Mouse (Mus musculus) urinary bladder, adult 18-20 months (tissue): ENCODE measurements around the gene Frmpd1.

Experiments used
- DNase-seq, 2 experiments: peaks; one replicate each; pipeline ENCODE4 v3.0.0; 2022; ENCODE audit warnings: low spot score in 2 of 2, mixed read lengths in 2 of 2

Frmpd1 gene

DNA sequence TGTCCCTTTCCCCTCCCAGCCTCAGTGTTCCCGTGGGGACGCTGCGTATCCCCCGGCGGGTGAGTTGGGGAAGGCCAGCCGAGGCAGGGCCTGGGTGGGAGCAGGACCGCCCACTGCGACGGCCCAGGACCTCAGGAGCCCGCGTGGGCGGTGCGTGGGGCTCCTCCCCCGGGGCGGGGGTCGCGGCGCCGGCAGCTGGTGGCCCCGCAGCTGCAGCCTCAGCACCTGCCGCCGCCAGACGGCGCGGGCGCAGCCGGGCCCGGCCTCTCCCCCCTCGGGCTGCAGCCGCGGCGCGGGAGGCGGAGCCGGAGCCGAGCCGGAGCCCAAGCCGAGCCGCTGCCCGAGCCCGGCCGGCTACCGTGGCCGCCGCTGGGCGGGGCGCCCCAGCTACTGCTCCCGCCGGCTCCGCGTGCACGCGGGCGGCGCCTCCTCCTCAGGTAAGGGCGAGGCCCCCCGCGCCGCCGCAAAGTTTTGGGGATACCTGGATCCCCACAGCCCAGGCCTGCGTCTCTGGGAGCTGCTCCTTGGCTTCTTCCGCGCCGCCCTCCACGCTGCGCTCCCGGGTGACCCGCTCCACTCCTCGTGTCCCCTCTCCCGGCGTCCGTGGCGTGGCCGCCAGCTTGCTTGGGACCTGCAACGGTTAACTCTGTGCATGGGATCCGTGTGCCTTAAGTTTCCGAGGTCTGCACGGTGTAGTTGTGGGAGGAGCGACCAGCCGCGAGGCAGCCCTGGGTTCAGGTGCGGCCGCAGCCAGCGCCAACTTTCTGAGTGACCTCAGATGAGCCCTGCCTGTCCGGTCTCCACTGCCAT lies at the start of gene Frmpd1:
TSS of gene Frmpd1 (plus strand) at position 355 of the 810 bp plus-strand sequence.
- DNase-seq = peak; percentile 28 to 50

DNA sequence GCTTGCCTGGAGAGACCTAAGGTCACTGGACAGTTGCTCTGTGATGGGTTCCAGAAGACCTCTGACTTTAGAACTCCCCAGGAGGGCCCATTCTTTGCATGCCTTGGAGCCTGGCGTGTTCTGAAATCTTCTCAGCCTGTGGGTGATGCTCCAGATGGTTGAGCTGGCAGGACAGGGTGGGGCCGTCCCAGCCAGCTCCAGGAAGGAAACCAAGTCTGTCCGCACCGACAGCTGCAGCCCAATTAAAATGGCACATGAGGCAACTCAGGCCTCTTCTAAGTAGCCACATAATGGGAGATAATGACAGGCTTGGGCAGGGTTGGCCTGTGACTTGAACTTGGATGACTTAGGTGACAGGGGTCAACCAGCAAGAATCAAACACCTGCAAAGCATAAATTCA lies 47.0 kb upstream of the Frmpd1 start:
- DNase-seq = no peak

DNA sequence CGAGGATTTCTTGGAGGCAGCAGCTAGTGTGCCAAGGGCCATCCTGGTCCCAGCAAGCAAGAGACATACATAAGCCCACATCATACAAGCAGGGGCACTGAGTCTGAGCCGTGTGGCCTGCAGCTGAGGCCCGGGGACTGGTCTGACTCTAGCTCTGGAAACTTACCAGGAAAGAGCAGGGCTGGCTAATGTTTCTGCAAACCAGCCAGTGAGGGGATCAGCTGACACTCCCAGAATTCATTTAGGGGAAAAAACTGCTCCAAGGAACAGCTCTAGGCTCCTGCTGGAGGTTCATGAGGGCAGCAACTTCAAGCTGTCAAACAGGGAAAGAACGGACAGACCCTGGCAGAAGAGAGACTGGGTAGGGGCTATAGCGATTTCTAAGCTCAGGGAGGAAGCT lies 42.8 kb upstream of the Frmpd1 start:
- no peak for DNase-seq

DNA sequence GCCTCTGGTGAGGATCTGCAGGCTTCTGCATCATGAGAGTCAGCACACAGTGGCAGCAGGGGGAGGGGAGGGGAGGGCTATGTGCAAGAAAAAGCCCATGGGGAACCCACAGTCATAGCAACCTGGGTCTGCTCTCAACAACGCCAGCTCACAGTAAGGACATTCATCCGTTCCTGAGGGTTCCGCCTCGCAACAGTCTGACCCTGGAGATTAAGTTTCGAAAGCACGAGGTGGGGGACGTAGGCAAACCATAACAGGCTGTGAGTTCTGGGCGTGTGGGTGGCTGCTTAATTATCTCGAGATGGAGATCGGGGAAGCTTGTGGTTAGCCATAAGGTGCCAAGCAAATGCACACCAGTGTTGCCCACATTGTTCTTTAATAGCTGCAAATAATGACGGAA lies 42.3 kb upstream of the Frmpd1 start:
- no peak for DNase-seq

DNA sequence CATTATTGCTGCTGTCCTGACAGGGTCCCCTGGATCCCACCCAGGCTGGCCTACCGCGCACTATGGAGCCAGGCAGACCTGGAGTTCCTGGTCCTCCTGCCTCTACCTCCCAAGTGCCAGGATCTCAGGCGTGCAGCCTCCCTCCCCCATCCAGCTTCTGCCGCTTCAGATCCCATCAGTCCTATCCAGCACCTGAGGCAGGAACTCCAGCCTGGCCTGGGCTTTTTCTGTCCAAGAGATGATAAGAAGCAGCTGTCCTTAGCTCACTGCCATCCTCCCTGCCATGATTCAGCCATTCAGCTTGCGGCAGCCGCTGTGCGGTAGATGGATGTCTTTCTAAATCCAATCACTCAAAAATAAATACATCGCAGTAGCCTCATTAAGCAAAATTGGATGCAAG lies 41.7 kb upstream of the Frmpd1 start:
- DNase-seq = no peak

DNA sequence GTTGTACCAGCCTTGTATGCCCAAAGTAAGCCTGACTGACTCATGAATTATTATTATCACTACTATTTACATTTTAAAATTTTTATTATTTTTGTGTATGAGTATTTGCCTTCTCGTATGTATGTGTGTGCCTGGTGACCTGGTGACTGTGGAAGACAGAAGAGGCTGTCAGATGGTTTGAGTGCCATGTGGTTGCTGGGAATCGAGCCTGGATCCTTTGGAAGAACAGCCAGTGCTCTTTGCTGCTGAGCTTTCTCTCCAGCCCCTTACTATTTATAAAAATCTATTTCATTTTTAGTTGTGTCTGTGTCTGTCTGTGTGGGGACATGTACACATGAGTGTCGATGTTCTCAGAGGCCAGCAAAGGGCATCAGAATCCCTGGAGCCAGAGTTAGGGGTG lies 28.2 kb upstream of the Frmpd1 start:
- no peak for DNase-seq

DNA sequence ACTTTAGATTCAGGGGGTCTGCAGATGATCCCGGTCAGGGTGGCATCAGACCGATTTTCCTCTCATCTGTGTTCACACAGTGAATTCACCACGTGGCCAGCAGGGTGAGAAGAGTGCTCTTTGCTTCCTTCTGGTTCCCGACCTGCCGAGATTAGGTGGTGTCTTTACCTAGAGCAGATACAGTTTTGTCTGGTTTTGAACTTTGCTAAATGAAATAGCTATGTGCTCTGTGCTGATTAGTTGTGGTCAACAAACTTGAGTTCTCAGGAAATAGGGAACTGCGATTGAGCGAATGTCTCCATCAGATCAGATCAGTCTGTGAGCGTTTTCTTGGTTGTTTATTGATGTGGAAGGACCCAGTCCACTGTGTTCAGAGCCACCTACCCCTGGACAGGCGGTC lies 26.1 kb upstream of the Frmpd1 start:
- DNase-seq = no peak

DNA sequence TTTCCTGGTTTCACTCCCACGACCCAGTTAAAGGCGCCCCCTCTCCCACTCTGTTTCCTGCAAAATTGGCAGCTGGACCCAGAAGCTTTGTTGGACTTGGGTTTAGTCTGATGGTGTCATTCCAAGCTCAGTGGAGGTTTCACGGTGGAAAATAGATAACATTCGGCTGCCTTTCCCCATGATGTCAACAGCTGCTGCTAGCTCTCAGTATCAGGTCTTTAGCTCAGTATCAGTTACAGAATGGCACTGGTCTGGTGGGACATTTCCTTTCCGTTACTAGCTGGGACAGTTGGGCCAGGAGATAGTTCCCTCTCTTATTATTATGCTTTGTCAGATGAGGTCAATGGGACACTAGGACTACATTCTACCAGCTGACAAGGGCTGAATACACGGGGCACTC lies 23.9 kb upstream of the Frmpd1 start:
- no peak for DNase-seq

DNA sequence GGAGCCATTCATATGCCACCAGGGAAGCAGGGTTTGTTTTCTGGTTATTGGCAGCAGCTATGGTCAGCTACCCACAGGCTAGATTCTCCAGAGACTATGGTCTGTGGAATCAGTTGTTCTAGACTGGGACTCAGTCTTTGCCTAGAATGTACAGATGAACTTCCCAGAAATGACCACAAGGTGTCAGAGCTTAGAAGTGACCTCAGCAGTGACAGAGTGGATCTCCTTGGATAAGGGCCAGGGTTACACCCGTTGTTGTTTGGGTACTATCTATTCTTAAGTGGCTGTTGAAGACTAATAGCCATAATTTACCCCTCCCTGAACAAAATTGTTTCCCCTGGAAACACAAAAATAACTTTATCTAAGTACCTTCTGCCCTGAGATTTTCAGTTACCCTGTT lies 21.0 kb upstream of the Frmpd1 start:
- no peak for DNase-seq

DNA sequence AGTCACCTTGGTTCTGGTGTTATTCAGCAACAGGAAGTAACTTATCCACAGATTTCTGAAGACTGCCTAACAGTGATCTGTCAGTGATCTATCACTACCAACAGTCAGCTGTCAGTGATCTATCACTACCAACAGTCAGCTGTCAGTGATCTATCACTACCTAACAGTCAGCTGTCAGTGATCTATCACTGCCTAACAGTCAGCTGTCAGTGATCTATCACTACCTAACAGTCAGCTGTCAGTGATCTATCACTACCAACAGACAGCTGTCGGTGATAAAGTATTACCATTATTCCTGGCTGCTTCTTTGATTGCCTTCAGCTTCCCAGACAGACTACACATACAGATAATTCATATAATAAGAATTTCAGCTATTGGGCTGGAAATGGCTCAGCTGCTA lies 19.2 kb upstream of the Frmpd1 start:
- DNase-seq = no peak

DNA sequence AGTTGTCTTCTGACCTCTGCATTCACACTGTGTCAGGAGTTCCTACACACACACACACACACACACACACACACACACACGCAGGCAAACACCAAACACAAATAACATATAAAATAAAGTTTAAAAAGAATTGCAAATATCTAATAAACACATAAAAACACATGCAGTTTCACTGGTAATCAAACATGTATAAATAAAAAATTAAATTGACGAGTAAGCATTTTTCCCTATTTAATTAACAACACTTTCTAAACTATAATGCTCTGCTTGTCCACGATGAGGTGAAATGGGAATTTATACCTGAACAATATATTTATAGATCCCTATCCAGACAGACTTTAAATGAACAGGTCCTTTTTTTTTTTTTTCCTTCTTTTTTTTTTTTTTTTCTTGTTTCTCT lies 18.7 kb upstream of the Frmpd1 start:
- no peak for DNase-seq

DNA sequence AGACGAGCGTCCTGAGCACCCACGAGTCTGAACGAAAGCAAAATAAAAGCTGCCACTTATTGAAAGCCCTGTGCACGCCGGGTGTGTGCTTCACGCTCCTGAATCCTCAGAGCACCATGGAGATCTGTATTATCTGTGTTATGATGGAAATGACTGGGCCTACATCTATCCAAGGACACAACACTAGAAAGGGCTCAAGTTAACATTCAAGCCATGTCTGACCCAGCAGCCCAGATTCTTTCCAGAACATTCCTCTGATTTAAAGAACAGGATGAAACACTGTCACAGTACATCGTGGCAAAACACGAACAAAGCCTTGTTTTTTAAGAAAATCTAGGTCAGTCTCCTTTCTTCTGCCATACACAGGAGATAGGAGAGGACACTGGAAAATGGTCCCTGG lies 13.3 kb upstream of the Frmpd1 start:
- DNase-seq = no peak

DNA sequence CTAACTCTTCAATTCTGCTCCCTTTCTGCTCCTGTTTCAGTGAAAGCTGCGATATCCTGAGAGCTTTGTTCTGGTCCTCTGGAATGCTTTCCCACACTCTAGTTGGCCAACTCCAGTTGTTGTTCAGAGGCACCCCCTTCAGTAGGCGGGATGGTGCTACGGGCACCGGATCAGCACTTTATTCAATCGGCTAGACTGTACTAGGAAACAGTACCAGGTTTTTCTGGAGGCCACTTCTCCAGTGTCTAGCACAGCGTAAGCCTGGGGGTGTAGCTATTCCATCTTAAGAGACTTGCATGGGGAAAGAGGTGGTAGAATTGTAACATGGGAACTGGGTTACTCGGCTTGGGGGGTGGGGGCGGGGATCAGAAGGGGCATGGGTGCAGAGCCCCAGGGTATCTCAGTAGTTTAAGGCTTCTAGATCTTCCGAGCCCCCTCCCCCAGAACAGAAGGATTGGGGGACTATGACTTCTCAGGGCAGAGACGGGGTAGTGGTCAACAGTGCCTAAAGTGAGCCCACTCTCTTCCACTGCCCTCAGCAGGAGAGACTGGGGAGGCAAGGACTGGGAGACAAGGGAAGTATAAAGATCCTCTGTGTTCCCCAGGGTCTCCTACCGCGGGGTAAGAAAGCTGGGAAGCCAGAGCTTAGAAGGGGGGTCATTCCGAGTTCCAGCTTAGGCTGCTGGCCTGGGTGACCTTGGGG lies 706 bp upstream of the Frmpd1 start:
- no peak for DNase-seq

DNA sequence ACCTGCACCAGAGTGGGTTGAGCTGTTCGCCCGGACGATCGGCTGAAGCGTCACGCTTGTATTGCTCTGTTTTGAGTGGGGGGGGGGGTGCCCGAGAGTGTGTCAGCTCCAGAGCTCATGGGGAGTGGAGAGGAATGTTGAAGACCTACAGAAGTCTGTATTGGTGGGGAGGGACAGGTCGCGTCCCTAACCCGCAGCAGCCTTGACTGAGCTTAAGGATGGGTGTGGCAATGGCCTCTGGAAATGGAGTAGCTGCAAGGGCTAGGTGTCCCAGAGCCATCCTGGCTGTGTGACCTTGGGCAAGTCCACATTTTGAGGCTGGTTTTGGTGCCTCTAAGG lies 625 bp downstream of the Frmpd1 start:
- DNase-seq = no peak

DNA sequence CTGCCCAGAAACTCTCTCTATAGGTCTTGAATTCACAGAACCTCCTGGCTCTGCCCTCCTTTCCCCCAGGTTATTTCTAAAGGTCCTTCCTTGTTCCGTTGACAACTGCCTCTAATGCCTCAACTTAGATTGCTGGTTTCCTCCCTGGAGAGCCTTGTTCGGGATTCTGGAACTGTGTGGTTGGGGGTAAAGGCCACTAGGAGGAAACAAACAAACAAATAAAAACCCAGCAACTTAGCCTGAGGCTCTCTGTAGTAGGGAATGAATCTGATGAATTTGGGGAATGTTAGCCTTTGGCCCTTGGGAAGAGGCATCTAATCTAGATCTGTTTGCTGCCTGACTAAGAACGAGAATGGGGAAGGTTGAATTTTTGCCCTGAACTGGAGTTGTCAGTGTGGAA lies 13.6 kb downstream of the Frmpd1 start:
- no peak for DNase-seq

DNA sequence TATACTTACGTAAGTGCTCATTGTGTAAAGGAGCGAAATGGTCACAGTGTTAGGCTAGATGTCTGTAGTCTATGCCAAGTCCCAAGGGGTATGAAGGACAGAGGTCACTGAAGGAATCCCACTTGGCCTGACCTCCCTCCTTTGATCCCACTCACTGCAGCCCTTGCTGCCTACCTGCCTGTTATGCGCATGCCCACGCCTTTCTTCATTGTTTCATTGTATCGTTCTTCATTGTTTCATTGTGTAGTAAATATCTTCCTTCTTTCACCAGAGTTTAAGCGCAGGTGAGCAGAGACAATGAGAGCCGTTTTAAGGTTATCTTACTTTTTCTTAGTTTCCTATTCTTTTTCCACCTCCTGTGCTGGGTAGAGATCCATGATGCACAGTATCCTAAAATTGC lies 18.6 kb downstream of the Frmpd1 start:
- no peak for DNase-seq

DNA sequence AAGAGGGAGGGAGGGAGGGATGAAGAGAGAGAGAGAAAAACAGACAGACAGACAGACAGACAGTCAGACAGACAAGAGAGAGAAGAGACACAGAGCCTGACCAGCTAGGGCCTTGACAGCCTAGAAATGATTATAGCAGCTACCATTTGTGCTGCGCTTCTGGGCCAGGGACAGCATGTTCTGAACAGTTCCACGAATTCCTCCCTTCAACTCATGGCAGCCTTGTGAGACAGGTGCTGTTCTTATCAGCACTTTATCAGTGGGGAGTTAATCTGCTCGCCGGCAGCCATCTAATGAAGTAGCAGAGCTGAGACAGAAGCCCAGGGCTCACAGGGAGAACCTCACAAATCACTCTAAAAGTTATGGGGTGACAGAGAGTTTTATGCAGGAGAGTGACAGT lies 22.8 kb downstream of the Frmpd1 start:
- DNase-seq = no peak

DNA sequence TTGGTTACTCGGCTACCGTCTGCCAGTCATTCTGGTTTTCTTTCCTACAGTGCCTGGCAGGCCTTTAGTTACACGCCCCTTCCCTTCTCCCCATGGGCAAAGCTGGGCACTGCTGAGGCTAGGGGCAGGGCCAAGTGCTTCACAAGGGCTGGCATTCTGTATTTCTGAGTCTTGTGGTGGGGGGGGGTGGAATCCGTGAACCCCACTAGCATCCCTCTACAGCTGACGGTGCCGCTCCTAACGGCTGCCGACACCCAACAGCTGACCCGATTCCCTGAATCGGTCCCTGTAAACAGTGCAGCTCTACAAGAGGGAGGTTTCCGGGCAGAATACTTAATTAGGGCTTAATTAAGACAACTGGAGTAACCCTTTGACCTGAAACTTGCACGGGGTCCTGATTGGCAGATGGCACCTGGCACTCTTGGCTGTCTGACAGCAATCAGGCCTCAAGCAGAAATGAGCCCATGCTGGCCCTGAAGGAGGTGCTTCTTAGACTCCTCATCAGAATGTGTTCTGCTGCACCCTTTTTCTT lies 24.2 kb downstream of the Frmpd1 start:
- no peak for DNase-seq

DNA sequence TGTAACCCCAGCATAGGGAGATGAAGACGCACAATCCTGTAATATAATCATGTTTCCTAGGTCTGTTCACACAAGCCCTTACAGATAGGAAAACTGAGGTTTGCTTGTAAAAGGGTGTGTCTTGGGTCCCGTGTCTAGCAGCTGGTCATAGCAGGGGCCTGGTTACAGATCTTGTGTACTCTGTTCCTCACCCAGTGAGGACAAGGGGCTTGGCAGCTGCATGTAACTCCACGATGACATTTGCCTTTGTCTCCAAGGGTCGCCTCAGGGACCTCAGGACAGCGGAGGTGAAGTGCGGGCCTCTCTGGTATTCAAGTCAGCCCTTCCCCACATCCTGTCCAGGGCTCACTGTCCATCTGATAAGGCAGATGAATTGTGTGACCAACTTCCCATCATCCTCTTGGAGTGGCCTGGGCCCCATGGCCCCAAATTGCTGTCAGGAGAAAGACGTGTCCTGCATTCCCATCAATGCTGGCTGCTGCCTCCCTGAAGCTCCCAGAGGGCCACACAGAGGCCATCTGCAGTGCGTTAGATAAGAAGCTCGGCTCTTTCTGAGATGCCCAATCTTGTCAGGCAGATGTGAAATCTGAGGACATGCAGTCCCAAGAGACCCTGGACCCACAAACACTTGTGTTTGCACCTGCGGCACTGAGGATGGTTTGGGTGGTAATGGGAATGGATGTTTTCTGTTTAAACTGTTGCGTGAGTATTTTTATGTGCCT lies 27.8 kb downstream of the Frmpd1 start:
- no peak for DNase-seq

DNA sequence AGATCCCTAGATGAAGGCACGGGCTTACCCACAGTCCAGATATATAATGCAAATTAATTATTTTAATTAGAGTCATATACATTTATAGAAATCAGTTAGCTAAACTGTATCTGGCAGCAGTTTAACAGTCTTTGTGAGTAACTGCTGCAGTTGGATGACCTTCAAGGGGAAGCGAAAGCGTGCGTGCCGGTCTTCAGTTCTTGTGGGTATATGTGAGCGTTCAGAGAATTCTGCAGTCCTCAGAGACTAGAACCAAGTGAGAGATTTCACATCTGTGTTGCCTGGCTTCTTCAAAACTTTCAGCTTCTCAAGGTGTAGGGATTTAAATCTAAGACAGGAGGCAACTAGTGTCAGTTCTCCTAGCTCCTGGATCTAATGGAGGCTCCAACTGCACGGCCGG lies 35.3 kb downstream of the Frmpd1 start:
- DNase-seq = no peak

DNA sequence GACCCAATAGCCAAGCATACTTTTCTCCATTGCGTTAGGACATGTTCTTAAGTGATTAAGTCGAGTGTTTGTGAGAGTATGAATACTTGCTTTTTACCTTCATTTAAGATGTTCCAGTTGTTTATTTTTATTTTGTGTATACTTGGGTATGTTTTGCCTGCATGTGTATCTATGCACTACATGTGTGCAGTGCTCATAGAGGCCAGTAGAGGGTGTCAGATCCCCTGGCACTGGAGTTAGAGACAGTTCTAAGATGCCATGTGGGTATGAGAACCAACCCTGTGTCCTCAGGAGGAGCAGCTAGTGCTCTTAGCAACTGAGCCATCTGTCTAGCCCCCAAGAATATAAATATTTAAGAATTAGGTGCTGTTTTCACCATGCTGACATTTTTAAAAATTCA lies 37.7 kb downstream of the Frmpd1 start:
- DNase-seq = no peak

DNA sequence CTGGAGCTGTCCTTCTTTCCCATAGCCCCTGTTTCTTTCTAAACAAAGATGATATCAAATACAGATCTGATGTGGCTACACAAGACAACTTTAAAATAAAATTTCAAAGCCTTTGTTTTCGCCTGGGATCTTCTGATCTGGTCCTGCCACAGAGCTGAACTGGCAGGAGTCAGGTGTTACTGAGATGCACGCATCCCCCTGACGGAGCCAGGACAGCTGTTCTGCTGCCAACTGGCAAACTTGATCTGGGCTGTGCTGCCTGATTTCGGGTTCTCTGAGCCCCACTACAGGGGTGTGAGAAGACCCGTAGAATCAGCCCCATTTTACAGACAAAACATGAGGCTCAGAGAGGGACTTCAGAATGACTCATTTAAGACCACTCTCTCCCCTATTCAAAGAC lies 45.6 kb downstream of the Frmpd1 start:
- DNase-seq = no peak

DNA sequence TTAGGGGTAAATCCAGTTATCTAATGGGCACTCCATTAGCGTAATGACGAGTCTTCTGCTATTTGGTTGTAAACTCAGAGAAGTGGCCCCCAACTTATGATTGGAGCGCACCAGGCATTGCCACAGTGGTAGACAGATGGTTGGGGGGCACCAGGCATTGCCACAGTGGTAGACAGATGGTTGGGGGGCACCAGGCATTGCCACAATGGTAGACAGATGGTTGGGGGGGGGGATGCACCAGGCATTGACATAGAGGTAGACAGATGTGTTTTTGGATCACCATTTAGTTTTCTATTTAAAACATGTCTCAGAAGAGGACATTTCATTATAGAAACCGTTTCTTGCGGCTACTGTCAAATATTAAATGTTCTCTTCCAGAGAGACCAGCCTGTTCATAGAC lies 53.6 kb downstream of the Frmpd1 start:
- DNase-seq = no peak
